Mouse (Mus musculus): ENCODE measurements around the gene 1700092M07Rik. TPM values are rescaled to one million over a fixed set of nuclear protein-coding genes. Genes with fewer than 3 reads are reported as not detected.
A peak's percentile ranks its signal among the peaks of the same experiment; 100 is the strongest.

Gene 1700092M07Rik
- polyA plus RNA-seq, 2 experiments = 1.6 to 3.2 TPM

DNA sequence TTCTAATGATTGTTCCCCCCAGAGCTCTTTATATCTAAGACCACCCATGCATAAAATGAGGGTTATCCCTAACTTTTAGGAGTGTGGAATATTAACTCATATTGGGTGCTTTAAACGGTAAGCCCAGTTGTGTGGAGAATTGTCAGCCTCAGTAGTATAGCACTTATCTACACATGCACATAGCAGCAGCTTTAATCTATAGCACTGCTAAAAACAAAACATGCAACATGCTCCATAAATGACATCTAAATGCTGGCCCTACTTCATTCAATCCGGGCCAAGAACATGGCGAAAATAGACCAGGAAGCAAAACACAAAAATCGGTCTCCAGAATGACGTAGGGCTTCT, 18.0 kb upstream of the 1700092M07Rik start:
- H3K36me3 ChIP-seq (ENCODE audit: control insufficient read depth, insufficient read depth, low read length) = peaks cover 33% of the 10 kb centered on the region
- H3K27me3 ChIP-seq (ENCODE audit: control insufficient read depth, insufficient read depth, low read length) = no peaks in the 10 kb centered on the region
- ATAC-seq (ENCODE audit: low FRiP score, low read depth) = no peak
- WGBS = 2% methylated on average over 5 of the region's 5 CpGs
- TF ChIP-seq POLR2A (IDR thresholded peaks at IDR 0.05; ENCODE audit: borderline replicate concordance, extremely low read depth, insufficient read depth, insufficient read length) = no peak
- no peaks in the 10 kb centered on the region for H3K9me3 ChIP-seq (ENCODE audit: control insufficient read depth, low read length)
- H3K4me2 ChIP-seq (replicated peaks; ENCODE audit: low read depth, low read length, severe bottlenecking) = peak overlapping the region; percentile 66
- peak overlapping the region; percentile 96 for H3K9ac ChIP-seq (ENCODE audit: low read depth, low read length, severe bottlenecking)
- no peak for DNase-seq (ENCODE audit: low spot score)
- H3K4me1 ChIP-seq (ENCODE audit: control insufficient read depth, insufficient read depth, low read length) = peaks cover 16% of the 10 kb centered on the region
- H3K4me3 ChIP-seq (replicated peaks; ENCODE audit: low read length) = peak overlapping the region; percentile 78
- peak overlapping the region; percentile 92 for H3K27ac ChIP-seq (replicated peaks; ENCODE audit: low read depth, low read length)

DNA sequence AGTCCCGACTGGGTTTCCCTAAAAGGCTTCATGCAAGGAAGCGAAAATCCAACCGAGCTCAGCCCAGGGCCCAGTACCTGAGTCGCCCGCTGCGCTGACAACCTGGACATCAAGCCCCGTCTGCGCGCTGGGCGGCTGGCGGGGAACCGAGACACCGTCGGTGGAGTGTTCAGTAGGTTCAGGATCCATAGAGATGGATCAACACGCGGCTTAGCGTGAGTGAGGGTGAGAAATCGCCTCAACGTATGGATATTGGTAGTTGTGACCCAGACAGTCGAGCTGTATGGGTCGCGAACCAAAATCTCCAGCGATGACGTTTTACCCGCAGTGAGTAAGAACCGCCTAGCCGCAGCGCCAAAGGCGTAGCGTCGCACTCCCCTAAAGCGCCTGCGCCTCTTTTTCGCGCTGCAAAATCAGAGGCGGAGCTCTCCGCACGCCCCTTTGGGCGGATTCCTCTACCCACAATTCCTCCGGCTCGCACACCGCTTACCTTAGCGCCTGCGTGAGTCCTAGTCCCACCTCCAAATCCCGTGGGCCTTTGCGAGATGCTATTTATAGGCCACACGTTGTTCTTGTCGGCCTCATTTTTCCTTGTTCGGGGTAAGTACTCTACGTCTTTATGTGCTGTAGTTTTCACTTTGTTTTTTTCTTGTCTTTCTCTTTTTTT, 17.5 kb upstream of the 1700092M07Rik start, which contains the start of gene Slc3a2:
Slc3a2 (minus strand) TSS at position 463 of the 667 bp plus-strand sequence.
- DNase-seq (ENCODE audit: low spot score) (peak; percentile 99), ATAC-seq (ENCODE audit: low FRiP score, low read depth) (peak; percentile 95)
- H3K27me3 ChIP-seq (ENCODE audit: control insufficient read depth, insufficient read depth, low read length) = no peaks in the 10 kb centered on the region
- no peaks in the 10 kb centered on the region for H3K9me3 ChIP-seq (ENCODE audit: control insufficient read depth, low read length)
- WGBS = under 1% methylated on average over 50 of the region's 50 CpGs
- H3K4me2 ChIP-seq (replicated peaks; ENCODE audit: low read depth, low read length, severe bottlenecking) = peak within 1 kb of the TSS; percentile 86
- H3K27ac ChIP-seq (replicated peaks; ENCODE audit: low read depth, low read length) = peak within 1 kb of the TSS; percentile 92
- peak within 1 kb of the TSS; percentile 78 for H3K4me3 ChIP-seq (replicated peaks; ENCODE audit: low read length)
- peaks cover 33% of the 10 kb centered on the region for H3K36me3 ChIP-seq (ENCODE audit: control insufficient read depth, insufficient read depth, low read length)
- peak; percentile 98; the same call in 1 of the 2 replicates for TF ChIP-seq POLR2A (IDR thresholded peaks at IDR 0.05; ENCODE audit: borderline replicate concordance, extremely low read depth, insufficient read depth, insufficient read length)
- peaks cover 16% of the 10 kb centered on the region for H3K4me1 ChIP-seq (ENCODE audit: control insufficient read depth, insufficient read depth, low read length)
- H3K9ac ChIP-seq (ENCODE audit: low read depth, low read length, severe bottlenecking) = peak within 1 kb of the TSS; percentile 96

DNA sequence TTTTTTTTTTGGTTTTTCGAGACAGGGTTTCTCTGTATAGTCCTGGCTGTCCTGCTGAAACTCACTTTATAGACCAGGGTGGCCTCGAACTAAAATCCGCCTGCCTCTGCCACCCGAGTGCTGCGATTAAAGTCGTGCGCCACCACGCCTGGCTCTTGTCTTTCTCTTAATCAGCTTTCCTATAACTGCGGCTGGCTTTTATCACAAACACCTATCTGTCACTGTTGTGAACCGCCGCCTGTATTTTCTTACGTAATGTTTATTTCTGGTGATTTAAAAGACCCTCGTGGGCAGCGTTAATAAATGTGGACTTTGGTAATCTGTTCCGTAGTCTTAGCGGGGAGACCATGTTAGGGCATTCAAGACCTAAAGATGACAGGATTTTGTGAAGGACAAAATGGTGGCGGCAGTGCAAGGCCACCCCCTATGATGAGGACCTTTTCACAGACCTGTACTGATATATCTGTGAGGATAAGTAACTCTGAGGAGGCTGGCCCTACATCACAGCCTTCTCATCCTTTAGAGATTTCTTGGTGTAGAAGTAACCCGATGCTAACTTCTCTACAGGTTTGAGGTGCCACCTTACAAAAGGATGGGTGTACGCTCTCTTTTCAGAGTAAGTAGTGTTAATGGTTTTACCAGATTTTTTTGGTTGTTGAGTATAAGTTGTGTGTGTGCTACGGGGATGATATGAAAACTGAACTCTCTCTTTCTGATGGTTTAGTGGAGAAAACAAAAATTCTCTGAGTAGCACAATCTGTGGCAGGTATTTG, 16.8 kb upstream of the 1700092M07Rik start:
- Histone ChIP-seq H3K4me2 (replicated peaks; ENCODE audit: low read depth, low read length, severe bottlenecking) (peak overlapping the region; percentile 86), H3K4me3 (replicated peaks; ENCODE audit: low read length) (peak overlapping the region; percentile 78), H3K9me3 (ENCODE audit: control insufficient read depth, low read length) (no peaks in the 10 kb centered on the region), H3K9ac (ENCODE audit: low read depth, low read length, severe bottlenecking) (peak overlapping the region; percentile 96), H3K27ac (replicated peaks; ENCODE audit: low read depth, low read length) (peak overlapping the region; percentile 89), H3K36me3 (ENCODE audit: control insufficient read depth, insufficient read depth, low read length) (peaks cover 33% of the 10 kb centered on the region), H3K27me3 (ENCODE audit: control insufficient read depth, insufficient read depth, low read length) (no peaks in the 10 kb centered on the region), H3K4me1 (ENCODE audit: control insufficient read depth, insufficient read depth, low read length) (peaks cover 16% of the 10 kb centered on the region)
- DNase-seq (ENCODE audit: low spot score) (no peak), ATAC-seq (ENCODE audit: low FRiP score, low read depth) (no peak)
- TF ChIP-seq POLR2A (IDR thresholded peaks at IDR 0.05; ENCODE audit: borderline replicate concordance, extremely low read depth, insufficient read depth, insufficient read length) = no peak
- under 1% methylated on average over 20 of the region's 20 CpGs for WGBS

DNA sequence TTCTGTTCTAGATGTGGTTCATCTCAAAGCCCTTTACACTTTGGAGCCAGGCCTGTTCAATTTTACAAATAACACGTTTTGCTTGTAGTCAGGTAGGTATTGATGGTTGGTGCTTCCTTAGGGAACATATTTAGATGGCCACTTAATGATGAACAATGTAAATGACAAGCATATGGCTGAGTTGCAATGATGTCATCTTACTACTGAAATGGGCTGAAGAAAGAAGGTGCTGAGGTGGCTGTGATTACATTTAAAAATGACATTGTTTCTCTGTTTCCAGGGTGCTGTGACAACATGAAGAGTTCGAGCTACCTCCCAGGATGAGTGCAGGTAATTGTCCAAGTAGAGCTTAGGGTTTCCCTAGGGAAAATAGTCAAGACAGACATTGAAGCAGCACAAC, 16.1 kb upstream of the 1700092M07Rik start:
- no peak for DNase-seq (ENCODE audit: low spot score)
- Histone ChIP-seq H3K27me3 (ENCODE audit: control insufficient read depth, insufficient read depth, low read length) (no peaks in the 10 kb centered on the region), H3K4me3 (replicated peaks; ENCODE audit: low read length) (peak overlapping the region; percentile 78), H3K9me3 (ENCODE audit: control insufficient read depth, low read length) (no peaks in the 10 kb centered on the region), H3K4me1 (ENCODE audit: control insufficient read depth, insufficient read depth, low read length) (peaks cover 16% of the 10 kb centered on the region), H3K27ac (replicated peaks; ENCODE audit: low read depth, low read length) (peak overlapping the region; percentile 89), H3K36me3 (ENCODE audit: control insufficient read depth, insufficient read depth, low read length) (peaks cover 33% of the 10 kb centered on the region), H3K9ac (ENCODE audit: low read depth, low read length, severe bottlenecking) (peak overlapping the region; percentile 96), H3K4me2 (replicated peaks; ENCODE audit: low read depth, low read length, severe bottlenecking) (peak overlapping the region; percentile 86)
- WGBS = 3% methylated on average over 2 of the region's 2 CpGs
- ATAC-seq (ENCODE audit: low FRiP score, low read depth) = no peak
- no peak for TF ChIP-seq POLR2A (IDR thresholded peaks at IDR 0.05; ENCODE audit: borderline replicate concordance, extremely low read depth, insufficient read depth, insufficient read length)

DNA sequence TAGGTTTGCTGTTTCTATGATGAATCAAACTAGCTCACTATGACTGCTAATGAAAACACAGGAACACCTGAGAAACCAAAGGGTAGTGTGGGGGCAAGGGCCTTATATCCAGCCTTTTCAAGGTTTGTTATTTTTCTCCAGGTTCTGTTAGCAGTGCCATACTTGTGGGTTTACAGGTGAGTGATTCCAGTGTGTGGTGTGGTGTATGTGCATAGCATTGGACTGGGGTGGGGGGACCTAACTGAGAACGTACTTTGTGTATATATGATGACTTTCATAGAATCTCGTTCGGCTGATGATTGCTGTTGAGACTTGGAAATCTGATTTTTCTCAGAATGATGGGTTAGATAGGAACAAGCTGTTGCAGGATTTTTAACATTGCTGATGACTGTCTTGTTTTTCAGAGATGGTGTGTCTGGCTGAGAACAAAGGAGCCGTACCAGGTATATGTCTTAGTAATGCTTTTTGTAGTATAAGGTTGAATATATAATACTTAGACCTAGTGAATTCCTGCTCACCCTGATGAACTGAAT, 15.4 kb upstream of the 1700092M07Rik start:
- no peak overlapping the region for H3K27ac ChIP-seq (replicated peaks; ENCODE audit: low read depth, low read length)
- peak overlapping the region; percentile 78 for H3K4me3 ChIP-seq (replicated peaks; ENCODE audit: low read length)
- 50% methylated on average over 4 of the region's 4 CpGs for WGBS

More for the DNA sequence above, 15.4 kb upstream of the 1700092M07Rik start:
- Histone ChIP-seq H3K4me2 (replicated peaks; ENCODE audit: low read depth, low read length, severe bottlenecking) (peak overlapping the region; percentile 86), H3K4me1 (ENCODE audit: control insufficient read depth, insufficient read depth, low read length) (peaks cover 16% of the 10 kb centered on the region), H3K27me3 (ENCODE audit: control insufficient read depth, insufficient read depth, low read length) (no peaks in the 10 kb centered on the region), H3K9me3 (ENCODE audit: control insufficient read depth, low read length) (no peaks in the 10 kb centered on the region), H3K36me3 (ENCODE audit: control insufficient read depth, insufficient read depth, low read length) (peaks cover 33% of the 10 kb centered on the region), H3K9ac (ENCODE audit: low read depth, low read length, severe bottlenecking) (peak overlapping the region; percentile 96)
- DNase-seq (ENCODE audit: low spot score) (no peak), ATAC-seq (ENCODE audit: low FRiP score, low read depth) (no peak)
- TF ChIP-seq POLR2A (IDR thresholded peaks at IDR 0.05; ENCODE audit: borderline replicate concordance, extremely low read depth, insufficient read depth, insufficient read length) = no peak

All from limb, embryonic 14.5 days (tissue).